ENCODE assay signal across 10 mouse cellular contexts in the genomic region with DNA sequence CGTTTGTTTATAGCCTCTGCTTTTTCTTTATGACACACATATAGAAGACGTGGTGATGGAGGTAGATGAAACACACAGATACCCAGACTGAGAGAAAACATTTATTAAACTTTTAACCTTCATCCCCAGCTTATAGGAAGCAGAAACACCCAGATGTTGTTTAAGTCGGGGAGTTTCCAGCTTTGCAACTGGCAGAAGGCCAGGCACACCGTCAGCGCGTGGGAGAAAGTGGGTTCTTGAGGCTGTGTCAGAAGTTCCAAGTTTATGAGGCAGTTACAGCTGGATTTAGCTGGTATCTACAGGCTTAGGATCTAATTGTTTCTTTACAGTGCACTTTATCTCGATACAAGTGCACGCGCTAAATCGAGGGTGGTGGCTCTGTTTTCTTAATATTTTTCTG.
DNase-seq lines count a peak whose midpoint lies in the region; ATAC-seq and TF ChIP-seq lines count a peak whose summit lies in the region.
"Had no signal": no experiment of that assay in that cellular context is flagged by ENCODE, and none has a peak within 500 bp of the region (broad histone marks: within the 10 kb centered on the region; RNA-seq: fewer than 3 reads in every experiment).

No protein-coding gene starts in this region.

- no peaks in the 10 kb centered on the region for H3K27me3 ChIP-seq in Patski
- H3K27me3 ChIP-seq in thymus, adult 2 months (ENCODE audit: control insufficient read depth, insufficient read depth, low read length), result no peaks in the 10 kb centered on the region
- H3K27me3 ChIP-seq: lung, embryonic 15.5 days had no signal

- H3K4me3 ChIP-seq in thymus, adult 2 months (ENCODE audit: control insufficient read depth, insufficient read depth, low read length), result no peak overlapping the region
- H3K4me3 ChIP-seq: lung, embryonic 15.5 days had no signal

- WGBS in thymus, adult 2 months, result 56% methylated on average over 10 of the region's 10 CpGs

- peak; percentile 34 for DNase-seq in layer of hippocampus, adult 9-11 months
- DNase-seq in layer of hippocampus, postnatal 25 days (ENCODE audit: extremely low spot score in 1 of 2, low spot score in 1 of 2), result no peak
- DNase-seq in Patski (ENCODE audit: low read depth, low spot score), result peak; percentile 78
- no peak for DNase-seq in thymus, adult 2 months
- no peak for DNase-seq in adrenal gland, adult 2 months

- in situ Hi-C loops in Patski (cut with MboI; ENCODE audit: low pct_unique_long_range_greater_than_20kb), result no loop called here

- H3K4me1 ChIP-seq in thymus, adult 2 months (replicated peaks; ENCODE audit: control insufficient read depth, insufficient read depth, low read length), result peaks cover 2% of the 10 kb centered on the region; the same call in 1 of the 2 replicates

- TF ChIP-seq CTCF in Patski (IDR thresholded peaks at IDR 0.05), result no peak
- no peak for TF ChIP-seq CTCF in thymus, adult 2 months (IDR thresholded peaks at IDR 0.05; ENCODE audit: borderline replicate concordance, control insufficient read depth, extremely low read depth, insufficient read depth, low read length, poor library complexity)

- CTCF ChIA-PET in Patski (lab: Charles Lee), result interaction anchor here (1.1 to 1.7 kb wide), 4 partner anchors 12 to 279 kb away, joined by 3 to 4 read pairs (median 3); no protein-coding TSS in a partner anchor

- H3K36me3 ChIP-seq in thymus, adult 2 months (ENCODE audit: control insufficient read depth, insufficient read depth, low read length), result no peaks in the 10 kb centered on the region
- H3K36me3 ChIP-seq: lung, embryonic 15.5 days had no signal

- POLR2A ChIA-PET in Patski (lab: Charles Lee), result interaction anchor here (0.6 kb wide), 1 partner anchor 16 kb away, joined by 3 read pairs; no protein-coding TSS in a partner anchor

- no peak for TF ChIP-seq POLR2A in thymus, adult 2 months (IDR thresholded peaks at IDR 0.05; ENCODE audit: control insufficient read depth, extremely low read depth, insufficient read depth, low read length, poor library complexity)

- no peak overlapping the region for H3K27ac ChIP-seq in thymus, adult 2 months (ENCODE audit: control insufficient read depth, insufficient read depth, low read length)
- H3K27ac ChIP-seq: lung, embryonic 15.5 days had no signal

- ATAC-seq in Patski, result no peak
- peak; percentile 90 for ATAC-seq in inflammation-experienced regulatory T-cells, adult 6 months
- peak; percentile 58 for ATAC-seq in megakaryocyte-erythroid progenitor cell, adult 5-6 weeks (replicated peaks; ENCODE audit: low FRiP score, low TSS enrichment, poor library complexity, severe bottlenecking)
- no peak for ATAC-seq in erythroid progenitor cell, adult 5-6 weeks (replicated peaks; ENCODE audit: low FRiP score, poor library complexity, severe bottlenecking)
- ATAC-seq: hindbrain, embryonic 16.5 days had no signal

Comparison
In these comparisons a context has a peak if more than half of its experiments do, and no peak if none do; other contexts are left out.
1. DNase-seq: peak in layer of hippocampus, adult 9-11 months (single experiment) and Patski (single experiment); none in layer of hippocampus, postnatal 25 days (0 of 2), thymus, adult 2 months (single experiment) and adrenal gland, adult 2 months (single experiment).
2. ATAC-seq: peak in inflammation-experienced regulatory T-cells, adult 6 months (single experiment) and megakaryocyte-erythroid progenitor cell, adult 5-6 weeks (single experiment); none in Patski (single experiment) and erythroid progenitor cell, adult 5-6 weeks (single experiment).